ENCODE assay signal across 22 mouse cellular contexts in genomic region chr4:122905359-122905758, GRCm38 (mm10). TPM values are rescaled to one million over a fixed set of nuclear protein-coding genes. Genes with fewer than 3 reads are reported as not detected.
"Had no signal": no experiment of that assay in that cellular context is flagged by ENCODE, and none has a peak within 500 bp of the region (broad histone marks: within the 10 kb centered on the region; RNA-seq: fewer than 3 reads in every experiment).

No protein-coding gene starts in this region.

- H3K9ac ChIP-seq: liver, embryonic 15.5 days; liver, postnatal 0 days; lung, embryonic 14.5 days; midbrain, embryonic 13.5 days; midbrain, embryonic 15.5 days; neural tube, embryonic 13.5 days; neural tube, embryonic 15.5 days; stomach, embryonic 15.5 days had no signal

- ATAC-seq: liver, postnatal 0 days; midbrain, embryonic 13.5 days; midbrain, embryonic 15.5 days had no signal

- H3K36me3 ChIP-seq: liver, embryonic 15.5 days; midbrain, embryonic 13.5 days; midbrain, embryonic 15.5 days; neural tube, embryonic 13.5 days; neural tube, embryonic 15.5 days; stomach, embryonic 15.5 days had no signal

- H3K27ac ChIP-seq: liver, embryonic 15.5 days; macrophage; midbrain, embryonic 13.5 days; midbrain, embryonic 15.5 days; neural tube, embryonic 13.5 days; neural tube, embryonic 15.5 days; stomach, embryonic 15.5 days; stomach, postnatal 0 days had no signal

- H3K27me3 ChIP-seq: liver, embryonic 15.5 days; megakaryocyte, embryonic 14.5 days; midbrain, embryonic 13.5 days; midbrain, embryonic 15.5 days; neural tube, embryonic 13.5 days; neural tube, embryonic 15.5 days; stomach, embryonic 15.5 days had no signal

- H3K9me3 ChIP-seq: liver, embryonic 15.5 days; midbrain, embryonic 13.5 days; midbrain, embryonic 15.5 days; neural tube, embryonic 15.5 days; stomach, embryonic 15.5 days had no signal

- H3K4me2 ChIP-seq: liver, embryonic 15.5 days; lung, embryonic 14.5 days; midbrain, embryonic 11.5 days; midbrain, embryonic 13.5 days; midbrain, embryonic 15.5 days; neural tube, embryonic 13.5 days; neural tube, embryonic 15.5 days; stomach, embryonic 15.5 days had no signal

- DNase-seq: liver, postnatal 0 days; lung, embryonic 14.5 days; lung, postnatal 14 days; lung, postnatal 36 days; retina, postnatal 1 day; right cerebral cortex, adult 18-20 months; right cerebral cortex, postnatal 25 days; right cerebral cortex, postnatal 4 days; spleen, adult 18-20 months; thymus, adult 2 months; thymus, postnatal 36 days had no signal

- H3K4me1 ChIP-seq: liver, embryonic 15.5 days; neural tube, embryonic 13.5 days; neural tube, embryonic 15.5 days; stomach, embryonic 15.5 days had no signal

- H3K4me3 ChIP-seq: liver, embryonic 15.5 days; megakaryocyte, embryonic 14.5 days; midbrain, embryonic 13.5 days; midbrain, embryonic 15.5 days; myocyte; neural tube, embryonic 13.5 days; neural tube, embryonic 15.5 days; stomach, embryonic 15.5 days had no signal

RNA-seq across cellular contexts. Expression of gene Mfsd2a, which starts 55.6 kb away (rescaled TPM):
- polyA plus RNA-seq: liver, postnatal 0 days; macrophage had no signal
